8 mouse cellular contexts compared by ENCODE assay signal in the genomic region with DNA sequence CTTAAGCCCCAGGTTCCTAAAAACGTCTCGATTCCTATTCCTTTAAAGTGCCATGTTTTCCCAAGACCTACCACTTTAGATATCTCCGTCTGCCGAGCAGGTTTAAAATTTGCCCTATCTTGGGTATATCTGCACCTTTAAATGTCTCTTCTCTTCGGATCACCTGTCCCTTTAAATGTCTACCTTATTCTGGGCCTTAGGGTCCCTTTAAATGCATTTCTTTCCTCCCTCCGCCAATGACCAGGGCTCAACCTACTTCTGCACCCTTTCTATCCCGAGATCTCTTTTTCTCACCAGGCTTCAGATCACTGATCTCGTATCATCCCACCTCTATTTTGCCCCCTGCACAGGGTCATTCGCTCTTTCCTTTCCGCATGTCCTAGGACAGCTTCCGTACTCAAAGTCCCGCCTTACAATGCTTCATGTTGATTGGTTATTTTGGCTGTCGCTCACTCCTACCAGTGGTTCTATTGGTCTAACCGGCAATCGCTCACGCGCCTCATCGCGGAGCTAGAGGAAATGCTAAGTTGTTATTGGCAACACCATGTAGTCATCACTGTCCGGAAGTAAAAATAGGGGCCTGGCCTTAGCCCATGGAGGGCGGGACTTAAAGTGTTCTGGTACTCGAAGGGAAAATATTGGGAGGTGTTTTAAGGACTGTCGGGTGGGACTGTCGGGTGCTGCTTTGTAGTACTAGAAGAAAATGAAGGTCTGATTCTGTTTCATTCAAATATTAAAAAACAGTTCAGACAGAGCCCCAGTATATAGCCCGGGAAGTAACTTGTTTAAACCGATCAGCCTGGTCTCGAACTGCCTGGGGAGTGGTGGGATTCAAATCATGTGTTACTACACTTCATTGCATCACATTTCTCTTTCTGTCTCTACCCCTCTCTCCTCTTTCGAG. TPM values are rescaled to one million over a fixed set of nuclear protein-coding genes. Genes with fewer than 3 reads are reported as not detected.
A peak's percentile ranks its signal among the peaks of the same experiment; 100 is the strongest.
DNase-seq lines count a peak whose midpoint lies in the region; ATAC-seq lines count a peak whose summit lies in the region.

Flad1 (minus strand) TSS at position 381 of the 904 bp plus-strand sequence.

- DNase-seq in B cell, adult 2 months = peak; percentile 95 to 97
- DNase-seq in brain, adult 2 months (ENCODE audit: low read depth, low spot score) = peak; percentile 100
- peak; percentile 99 for DNase-seq in heart, embryonic 10.5 days (ENCODE audit: low spot score)
- peak; percentile 96 for DNase-seq in liver
- peak; percentile 98 for DNase-seq in spleen, postnatal 4 days (ENCODE audit: low spot score in 2 of 2)

- H3K36me3 ChIP-seq in heart, embryonic 10.5 days = peaks cover 58% of the 10 kb centered on the region
- H3K36me3 ChIP-seq in kidney, embryonic 15.5 days = peaks cover 57% of the 10 kb centered on the region

- H3K9me3 ChIP-seq in heart, embryonic 10.5 days = no peaks in the 10 kb centered on the region
- no peaks in the 10 kb centered on the region for H3K9me3 ChIP-seq in kidney, embryonic 15.5 days (replicated peaks)

- peak within 1 kb of the TSS; percentile 84 for H3K27ac ChIP-seq in heart, embryonic 10.5 days
- H3K27ac ChIP-seq in kidney, embryonic 15.5 days = peak within 1 kb of the TSS; percentile 48; the same call in 1 of the 2 replicates

- no peaks in the 10 kb centered on the region for H3K27me3 ChIP-seq in heart, embryonic 10.5 days (ENCODE audit: insufficient read depth, poor library complexity, severe bottlenecking)
- H3K27me3 ChIP-seq in kidney, embryonic 15.5 days = no peaks in the 10 kb centered on the region

- peaks cover 12% of the 10 kb centered on the region for H3K4me1 ChIP-seq in heart, embryonic 10.5 days
- H3K4me1 ChIP-seq in kidney, embryonic 15.5 days = peaks cover 16% of the 10 kb centered on the region

- 7% methylated on average over 28 of the region's 28 CpGs for WGBS in heart, embryonic 10.5 days
- 5% methylated on average over 28 of the region's 28 CpGs for whole genome bisulfite sequencing in kidney, embryonic 15.5 days

- peak within 1 kb of the TSS; percentile 51 for H3K9ac ChIP-seq in kidney, embryonic 15.5 days

- ATAC-seq in erythroblast, adult 5-6 weeks (replicated peaks; ENCODE audit: low FRiP score, poor library complexity, severe bottlenecking) = peak; percentile 99
- peak; percentile 99 for ATAC-seq in kidney, embryonic 15.5 days (replicated peaks; ENCODE audit: low FRiP score)
- peak; percentile 100 for ATAC-seq in monocyte, adult 5-6 weeks (replicated peaks; ENCODE audit: insufficient number of reproducible peaks, low FRiP score, low TSS enrichment, poor library complexity, severe bottlenecking)

- peak within 1 kb of the TSS; percentile 65 for H3K4me2 ChIP-seq in kidney, embryonic 15.5 days

- peak within 1 kb of the TSS; percentile 68 for H3K4me3 ChIP-seq in heart, embryonic 10.5 days
- peak within 1 kb of the TSS; percentile 54 for H3K4me3 ChIP-seq in kidney, embryonic 15.5 days (replicated peaks)

RNA-seq across cellular contexts. Expression of gene Flad1, which starts in this region (rescaled TPM):
- total RNA-seq in erythroblast, adult 5-6 weeks (2015; ENCODE audit: low replicate concordance) = 2.1 and 6.3 TPM in 2 replicates
- 1.8 and 3.1 TPM in 2 replicates for total RNA-seq in erythroblast, adult 5-6 weeks (2017; ENCODE audit: low replicate concordance)
- 30.7 and 40.3 TPM in 2 replicates for polyA plus RNA-seq in heart, embryonic 10.5 days (2016; fragmentation: Nextera tagmentation; extraction: Ambion mirVana)
- polyA plus RNA-seq in kidney, embryonic 15.5 days (2015; fragmentation: Nextera tagmentation; extraction: Ambion mirVana) = 29.4 and 31.4 TPM in 2 replicates
- total RNA-seq in monocyte, adult 5-6 weeks (2017) = 16.5 to 22.8 TPM (median 22.4 TPM) in 3 replicates

Comparison
In these comparisons a context has a peak if more than half of its experiments do, and no peak if none do; other contexts are left out.
1. Peak in every context shown above with its lines: DNase-seq, ATAC-seq, H3K4me3 ChIP-seq and H3K27ac ChIP-seq.